Mouse (Mus musculus) heart, embryonic 14.5 days (tissue): ENCODE measurements around the gene Phactr1. TPM values are rescaled to one million over a fixed set of nuclear protein-coding genes. Genes with fewer than 3 reads are reported as not detected.
A peak's percentile ranks its signal among the peaks of the same experiment; 100 is the strongest.

ENCODE experiments used
- ATAC-seq: fragments of 200-750 bp; cut with Nextera tagmentation; 2 replicates; pipeline ENCODE4 v1.8.0; 2017; ENCODE audit warnings: low read depth, moderate TSS enrichment; ENCODE audit not compliant: insufficient number of reproducible peaks, insufficient read depth, low FRiP score
- H3K27ac ChIP-seq, 2 experiments: fragments of 200-500 bp in 1 of 2; fragments of 300-500 bp in 1 of 2; sonication (generic) in 1 of 2; replicated peaks in 1 of 2; 2 replicates each; pipeline ENCODE4 v1.5.1; 2012 to 2014; ENCODE audit warnings: low read depth in 2 of 2, low read length in 2 of 2, control low read depth in 1 of 2, mild to moderate bottlenecking in 1 of 2, mixed read lengths in 1 of 2; ENCODE audit not compliant: control insufficient read depth in 1 of 2, insufficient read depth in 1 of 2
- H3K27me3 ChIP-seq: fragments of 300-500 bp; sonication (generic); 2 replicates; pipeline ENCODE4 v1.6.1; 2014; ENCODE audit warnings: mild to moderate bottlenecking, low read length, control low read depth; ENCODE audit not compliant: control insufficient read depth, insufficient read depth
- H3K36me3 ChIP-seq: fragments of 300-500 bp; sonication (generic); 2 replicates; pipeline ENCODE4 v1.6.1; 2014; ENCODE audit warnings: mild to moderate bottlenecking, control low read depth, low read length, mixed read lengths; ENCODE audit not compliant: control insufficient read depth, insufficient read depth
- H3K4me1 ChIP-seq, 2 experiments: fragments of 200-500 bp in 1 of 2; fragments of 300-500 bp in 1 of 2; sonication (generic) in 1 of 2; 2 replicates each; pipeline ENCODE4 v1.6.1; 2012 to 2014; ENCODE audit warnings: low read length in 2 of 2, control low read depth in 1 of 2, mixed read lengths in 1 of 2; ENCODE audit not compliant: control insufficient read depth in 2 of 2, insufficient read depth in 2 of 2
- H3K4me2 ChIP-seq: fragments of 300-500 bp; sonication (generic); 2 replicates; pipeline ENCODE4 v1.6.1; 2014; ENCODE audit warnings: mild to moderate bottlenecking, low read length
- H3K4me3 ChIP-seq, 2 experiments: fragments of 200-500 bp in 1 of 2; fragments of 300-500 bp in 1 of 2; sonication (generic) in 1 of 2; 2 replicates each; pipeline ENCODE4 v1.5.1; 2012 to 2014; ENCODE audit warnings: low read length in 2 of 2, mild to moderate bottlenecking in 2 of 2, control low read depth in 1 of 2, low read depth in 1 of 2, moderate library complexity in 1 of 2; ENCODE audit not compliant: control insufficient read depth in 1 of 2, insufficient read depth in 1 of 2
- H3K9ac ChIP-seq: fragments of 300-500 bp; sonication (generic); 2 replicates; pipeline ENCODE4 v1.6.1; 2014; ENCODE audit warnings: mild to moderate bottlenecking, low read length
- H3K9me3 ChIP-seq: fragments of 300-500 bp; sonication (generic); 2 replicates; pipeline ENCODE4 v1.6.1; 2016; ENCODE audit warnings: low read length, control low read depth; ENCODE audit not compliant: control insufficient read depth
- WGBS: fragments of 180-500 bp; shearing (Covaris S2); extraction: QIAGEN DNeasy Blood & Tissue Kit; methylation state at CpG from one replicate; pipeline ENCODE4 v1.1.7; 2014; 5-methylcytosine and 5-hydroxymethylcytosine counted together
- polyA plus RNA-seq: library from polyadenylated mRNA; unstranded; fragments of >200 nt; fragmentation: Nextera tagmentation; extraction: Ambion mirVana; gene quantifications from 2 replicates; pipeline ENCODE4 v1.2.1, GENCODE M21; 2014

Gene Phactr1
- polyA plus RNA-seq, 1 experiment from 2014 or later: 8.9 TPM

GRCm38 (mm10) chr13:42990493-42991111 lies 310.2 kb downstream of the Phactr1 start:
- no peak overlapping the region for H3K9ac ChIP-seq
- 69% methylated on average over 2 of the region's 2 CpGs for WGBS
- H3K27ac ChIP-seq: no peak overlapping the region
- H3K4me2 ChIP-seq: no peak overlapping the region
- peaks cover 3% of the 10 kb centered on the region; the same call in 1 of the 2 replicates for H3K9me3 ChIP-seq
- H3K27me3 ChIP-seq: no peaks in the 10 kb centered on the region
- H3K4me3 ChIP-seq: no peak overlapping the region
- peaks cover 4% of the 10 kb centered on the region in 2 experiments; a peak in 1 of 4 replicates for H3K4me1 ChIP-seq
- H3K36me3 ChIP-seq: no peaks in the 10 kb centered on the region
- ATAC-seq: no peak

- 75% methylated on average over 3 of the region's 3 CpGs for WGBS
- Histone ChIP-seq H3K4me3 (no peak overlapping the region), H3K36me3 (no peaks in the 10 kb centered on the region), H3K27ac (no peak overlapping the region), H3K27me3 (no peaks in the 10 kb centered on the region), H3K9ac (no peak overlapping the region), H3K9me3 (peaks cover 3% of the 10 kb centered on the region; the same call in 1 of the 2 replicates), H3K4me2 (no peak overlapping the region), H3K4me1 (peaks cover 4% of the 10 kb centered on the region in 2 experiments; a peak in 1 of 4 replicates)
- ATAC-seq: no peak
Measured at GRCm38 (mm10) chr13:42991164-42991563, 310.7 kb downstream of the Phactr1 start.

GRCm38 (mm10) chr13:42992306-42992705 lies 311.9 kb downstream of the Phactr1 start:
- peaks cover 3% of the 10 kb centered on the region; the same call in 1 of the 2 replicates for H3K9me3 ChIP-seq
- H3K4me3 ChIP-seq: no peak overlapping the region
- H3K4me1 ChIP-seq: peaks cover 4% of the 10 kb centered on the region in 2 experiments; a peak in 1 of 4 replicates
- H3K36me3 ChIP-seq: no peaks in the 10 kb centered on the region
- no peak overlapping the region for H3K27ac ChIP-seq
- no peak overlapping the region for H3K4me2 ChIP-seq
- no peaks in the 10 kb centered on the region for H3K27me3 ChIP-seq
- 82% methylated on average over 4 of the region's 4 CpGs for WGBS
- H3K9ac ChIP-seq: no peak overlapping the region
- no peak for ATAC-seq

DNA sequence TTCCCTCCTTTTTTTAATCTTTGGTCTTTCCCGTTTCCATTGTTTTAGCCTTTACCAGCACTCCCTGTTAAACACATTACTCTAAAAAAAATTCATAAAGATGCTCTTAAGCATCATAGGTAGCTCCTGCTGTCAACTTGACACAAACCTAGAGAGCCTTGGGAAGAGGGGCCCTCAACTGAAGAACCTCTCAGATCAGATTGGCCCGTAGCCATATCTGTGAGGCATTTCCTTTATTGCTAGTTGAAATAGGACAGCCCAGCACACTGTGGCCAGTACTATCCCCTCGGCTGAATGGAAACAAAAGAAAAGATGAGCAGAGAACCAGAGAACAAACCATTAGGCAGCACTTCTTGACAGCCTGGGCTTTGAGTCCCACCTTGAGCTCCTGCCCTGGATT lies 313.9 kb downstream of the Phactr1 start:
- ATAC-seq: no peak
- no peak overlapping the region for H3K9ac ChIP-seq
- H3K9me3 ChIP-seq: peaks cover 3% of the 10 kb centered on the region; the same call in 1 of the 2 replicates
- H3K4me3 ChIP-seq: no peak overlapping the region
- WGBS: 66% methylated on average over 3 of the region's 3 CpGs
- H3K36me3 ChIP-seq: no peaks in the 10 kb centered on the region
- H3K27ac ChIP-seq: no peak overlapping the region
- H3K4me2 ChIP-seq: no peak overlapping the region
- H3K27me3 ChIP-seq: no peaks in the 10 kb centered on the region
- H3K4me1 ChIP-seq: no peaks in the 10 kb centered on the region

DNA sequence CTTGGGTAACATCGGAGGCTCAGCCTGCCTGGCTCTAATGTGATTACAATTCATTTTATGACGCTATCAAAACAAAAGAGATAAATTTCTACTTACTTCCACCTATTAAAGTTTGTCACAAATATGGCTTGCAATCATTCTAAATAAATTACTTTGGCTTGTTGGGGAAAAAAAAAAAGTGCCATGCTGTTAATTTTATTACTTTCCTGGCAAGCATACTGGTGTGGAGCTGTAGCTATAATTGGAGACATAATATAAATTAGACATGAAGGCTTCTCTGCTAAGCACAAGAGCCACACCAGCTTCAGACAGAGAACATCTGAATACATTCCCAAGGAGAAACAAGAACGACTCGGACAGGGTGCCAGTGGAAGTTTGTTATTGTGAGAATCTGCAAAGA lies 315.8 kb downstream of the Phactr1 start:
- Histone ChIP-seq H3K9ac (no peak overlapping the region), H3K4me3 (no peak overlapping the region), H3K9me3 (peaks cover 3% of the 10 kb centered on the region; the same call in 1 of the 2 replicates), H3K36me3 (no peaks in the 10 kb centered on the region), H3K27me3 (no peaks in the 10 kb centered on the region), H3K4me1 (no peaks in the 10 kb centered on the region), H3K4me2 (no peak overlapping the region), H3K27ac (no peak overlapping the region)
- ATAC-seq: no peak
- 80% methylated on average over 4 of the region's 4 CpGs for WGBS

- no peak overlapping the region for H3K9ac ChIP-seq
- WGBS: 60% methylated on average over 3 of the region's 3 CpGs
- H3K9me3 ChIP-seq: no peaks in the 10 kb centered on the region
- H3K4me1 ChIP-seq: no peaks in the 10 kb centered on the region
- no peak overlapping the region for H3K4me3 ChIP-seq
- no peaks in the 10 kb centered on the region for H3K27me3 ChIP-seq
- no peak for ATAC-seq
- H3K36me3 ChIP-seq: no peaks in the 10 kb centered on the region
- no peak overlapping the region for H3K27ac ChIP-seq
- H3K4me2 ChIP-seq: no peak overlapping the region
Measured at GRCm38 (mm10) chr13:42999287-42999686, 318.9 kb downstream of the Phactr1 start.

DNA sequence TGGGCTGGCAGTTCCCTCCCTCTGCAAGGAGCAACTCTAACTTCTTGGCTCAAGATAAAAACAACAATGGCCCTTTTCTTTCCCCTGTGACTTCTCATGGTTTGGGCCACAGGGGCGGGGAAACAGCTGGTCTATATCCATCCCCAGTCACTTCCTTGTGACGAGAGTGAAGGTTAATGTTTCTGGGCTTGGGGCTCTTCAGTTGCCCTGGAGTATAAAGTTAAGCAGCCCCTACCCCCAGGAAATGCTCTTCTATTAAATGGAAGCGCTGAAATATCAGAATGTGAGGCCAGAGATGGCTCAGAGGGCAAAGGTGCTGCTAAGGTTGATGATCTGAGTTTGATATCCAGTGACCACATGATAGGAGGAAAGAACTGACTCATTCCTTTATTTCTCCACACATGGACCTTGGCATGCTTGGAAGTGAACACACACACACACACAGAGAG lies 324.7 kb downstream of the Phactr1 start:
- no peak overlapping the region for H3K4me3 ChIP-seq
- no peak overlapping the region for H3K9ac ChIP-seq
- H3K9me3 ChIP-seq: no peaks in the 10 kb centered on the region
- 0 out of 2 replicates have a peak, but pooled peaks have one; percentile 50 for ATAC-seq
- WGBS: 21% methylated on average over 3 of the region's 3 CpGs
- H3K27me3 ChIP-seq: no peaks in the 10 kb centered on the region
- H3K27ac ChIP-seq: peak overlapping the region; percentile 59 to 67
- H3K36me3 ChIP-seq: no peaks in the 10 kb centered on the region
- peaks cover 2 to 6% of the 10 kb centered on the region in 2 experiments; a peak in 2 of 4 replicates for H3K4me1 ChIP-seq
- no peak overlapping the region; the same call in 1 of the 2 replicates for H3K4me2 ChIP-seq
